Mouse (Mus musculus) liver, adult 2 months (tissue): Measurements from ENCODE around the gene Ugt2b38.

Experiments used
- CTCF ChIP-seq: fragments of 200-500 bp; IDR thresholded peaks from 2 replicates; pipeline ENCODE4 v1.5.1; 2011; ENCODE audit warnings: low read depth, low read length, control low read depth
- POLR2A ChIP-seq: fragments of 200-500 bp; IDR thresholded peaks from 2 replicates; pipeline ENCODE4 v1.6.1; 2011; ENCODE audit warnings: low read length, control low read depth; ENCODE audit not compliant: insufficient read depth; ENCODE audit errors: extremely low read depth

GRCm38 (mm10) chr5:87380234-87380633 lies 43.8 kb downstream of the Ugt2b38 start:
- no peak for TF ChIP-seq POLR2A
- TF ChIP-seq CTCF, result no peak
